Mouse (Mus musculus) gastrocnemius, adult 8-10 months (tissue): Measurements from ENCODE around the gene Arf3. TPM values are rescaled to one million over a fixed set of nuclear protein-coding genes. Genes with fewer than 3 reads are reported as not detected.
"Not testable (repeated sequence)": the region's sequence is repeated elsewhere in the genome, so short reads cannot be mapped to it uniquely, and the experiment has no call there.

ENCODE experiments used
- DNase-seq, 2 experiments: peaks; one replicate each; pipeline ENCODE4 v3.0.0; 2022; ENCODE audit warnings: low spot score in 2 of 2
- total RNA-seq, 4 experiments: library from RNA; stranded (reverse); gene quantifications; 2 replicates each; pipeline ENCODE4 v1.2.4; 2022

Gene Arf3
- total RNA-seq, 4 experiments from 2014 or later = 6.9 to 8.9 (median 8.1) TPM

DNA sequence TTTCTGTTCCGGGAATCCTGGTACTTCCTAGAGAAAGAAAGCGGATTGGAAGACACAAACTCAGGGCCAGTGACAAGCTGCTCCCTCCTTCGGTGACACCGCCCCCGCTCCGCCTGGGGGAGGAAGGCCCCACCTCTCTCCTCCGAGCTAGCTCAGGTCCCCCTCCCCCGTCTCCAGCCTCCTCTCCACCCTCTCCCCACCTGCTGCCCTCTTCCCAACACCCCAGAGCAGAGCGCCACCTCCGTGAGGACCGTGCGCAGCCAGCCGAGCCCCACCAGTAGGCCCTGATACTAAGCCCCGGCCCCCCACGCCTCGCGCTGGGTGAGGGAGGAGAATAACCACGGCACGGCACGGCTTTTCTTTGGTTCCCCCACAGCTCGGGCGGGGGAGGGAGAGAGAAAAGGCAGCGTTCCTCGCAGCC lies 803 bp downstream of the Arf3 start:
- DNase-seq = peak in 1 of 2 experiments; percentile 12

DNA sequence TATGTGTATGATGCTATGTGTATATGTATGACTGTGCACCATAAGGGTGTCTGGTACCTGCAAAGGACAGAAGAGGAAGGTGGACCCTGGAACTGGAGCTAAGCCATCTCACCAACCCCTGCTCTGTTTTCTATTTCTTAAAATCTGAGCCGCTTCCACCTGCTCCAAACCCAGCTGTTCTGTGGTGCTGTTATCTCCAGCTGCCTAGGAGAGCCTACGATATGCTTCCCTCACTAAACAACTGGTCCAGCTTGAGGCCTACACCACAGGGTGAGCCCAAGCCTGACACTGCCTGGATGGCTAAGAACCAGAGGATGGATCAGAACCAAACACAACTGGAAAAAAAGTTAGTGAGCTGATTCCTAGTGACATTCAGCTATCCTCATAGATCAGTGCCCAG lies 8.9 kb downstream of the Arf3 start:
- DNase-seq = no peak

DNA sequence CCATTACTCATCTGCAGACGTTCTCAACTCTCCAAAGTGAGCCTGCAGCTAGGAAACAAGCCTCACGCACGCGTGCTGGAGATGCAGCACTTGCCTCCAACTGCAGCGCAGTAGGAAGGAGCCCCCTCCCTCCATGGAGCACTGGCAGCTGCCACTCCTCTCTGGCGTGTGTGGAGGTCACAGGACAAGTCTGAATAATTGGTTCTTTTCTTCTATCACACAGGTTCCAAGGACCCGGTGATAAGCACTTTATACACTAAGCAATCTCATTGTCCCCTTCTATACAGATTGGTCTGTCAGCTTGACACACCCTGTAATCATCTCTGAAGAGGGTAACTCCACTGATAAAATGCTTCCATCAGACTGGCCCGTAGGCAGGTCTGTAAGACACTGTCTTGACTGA lies 10.0 kb downstream of the Arf3 start:
- DNase-seq = no peak

DNA sequence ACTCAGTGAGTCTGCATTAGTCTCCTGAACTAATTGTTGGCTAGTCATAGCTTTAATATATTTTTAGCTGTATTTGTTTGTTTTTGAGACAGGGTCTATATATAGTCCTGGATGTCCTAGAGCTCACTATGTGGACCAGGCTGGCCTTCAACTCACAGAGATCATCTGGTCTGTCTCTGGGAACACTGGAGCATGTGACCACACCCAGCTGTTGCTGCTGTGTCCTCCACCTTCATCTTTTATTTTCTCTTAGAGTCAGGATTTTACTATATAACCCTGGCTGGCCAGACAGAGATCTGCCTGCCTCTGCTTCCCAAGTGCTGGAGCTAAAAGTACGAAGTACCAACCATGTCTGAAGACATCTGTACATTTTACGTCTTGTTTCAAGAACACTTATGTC lies 13.9 kb downstream of the Arf3 start:
- no peak for DNase-seq

DNA sequence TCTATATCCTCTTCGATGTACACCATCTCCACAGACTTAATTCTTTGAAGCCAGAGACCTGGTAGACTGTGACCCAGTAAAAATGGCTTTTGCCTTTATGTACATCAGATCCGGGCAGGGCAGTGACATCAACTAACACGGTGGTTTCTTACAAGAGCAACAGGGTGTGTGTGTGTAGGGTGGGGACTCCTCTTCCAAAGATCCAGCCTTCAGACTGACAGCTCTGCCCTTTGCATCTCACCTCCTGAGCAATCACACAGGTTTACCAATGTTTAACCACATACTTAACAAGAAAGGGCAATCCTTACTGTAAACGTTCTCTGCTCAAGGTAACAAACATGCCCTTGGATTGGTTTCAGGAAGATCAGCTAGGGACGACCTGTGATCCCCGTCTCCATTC lies 15.7 kb downstream of the Arf3 start:
- DNase-seq = no peak

DNA sequence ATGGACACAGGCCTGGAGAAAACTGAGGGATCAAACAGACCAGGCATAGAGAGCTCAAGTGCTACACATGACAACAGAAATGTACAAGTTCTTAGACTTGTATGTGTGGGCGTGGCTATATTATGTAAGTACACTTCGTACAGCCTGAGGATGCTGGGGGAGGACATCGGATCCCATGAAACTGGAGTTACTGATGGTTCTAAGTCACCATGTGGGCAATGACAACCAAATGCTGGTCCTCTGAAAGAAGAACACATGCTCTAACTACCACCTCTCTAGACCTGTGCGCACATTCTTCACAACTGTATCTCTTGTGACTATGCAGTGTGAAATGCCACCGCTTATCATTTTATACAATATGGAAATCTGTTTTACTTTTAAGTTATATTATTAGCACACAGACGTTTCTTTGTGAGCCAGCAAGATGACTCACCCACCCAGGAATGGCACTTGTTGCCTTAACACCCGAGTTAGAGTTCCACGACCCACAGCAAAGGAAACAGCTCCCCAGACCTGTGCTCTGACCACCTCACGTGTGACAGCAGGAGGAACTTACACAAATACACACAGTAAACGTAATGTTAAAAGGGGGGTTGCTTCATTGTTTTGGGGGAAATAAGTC lies 16.6 kb downstream of the Arf3 start:
- no peak for DNase-seq

DNA sequence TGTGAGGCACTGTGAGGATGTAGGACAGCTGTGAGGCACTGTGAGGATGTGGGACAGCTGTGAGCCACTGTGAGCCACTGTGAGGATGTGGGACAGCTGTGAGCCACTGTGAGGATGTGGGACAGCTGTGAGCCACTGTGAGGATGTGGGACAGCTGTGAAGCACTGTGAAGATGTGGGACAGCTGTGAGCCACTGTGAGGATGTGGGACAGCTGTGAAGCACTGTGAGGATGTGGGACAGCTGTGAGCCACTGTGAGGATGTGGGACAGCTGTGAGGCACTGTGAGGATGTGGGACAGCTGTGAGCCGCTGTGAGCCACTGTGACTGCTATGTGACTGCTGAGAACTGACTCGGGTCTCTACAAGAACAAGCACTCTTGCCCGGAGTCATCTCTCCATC lies 19.2 kb downstream of the Arf3 start:
- DNase-seq = not testable (repeated sequence)

DNA sequence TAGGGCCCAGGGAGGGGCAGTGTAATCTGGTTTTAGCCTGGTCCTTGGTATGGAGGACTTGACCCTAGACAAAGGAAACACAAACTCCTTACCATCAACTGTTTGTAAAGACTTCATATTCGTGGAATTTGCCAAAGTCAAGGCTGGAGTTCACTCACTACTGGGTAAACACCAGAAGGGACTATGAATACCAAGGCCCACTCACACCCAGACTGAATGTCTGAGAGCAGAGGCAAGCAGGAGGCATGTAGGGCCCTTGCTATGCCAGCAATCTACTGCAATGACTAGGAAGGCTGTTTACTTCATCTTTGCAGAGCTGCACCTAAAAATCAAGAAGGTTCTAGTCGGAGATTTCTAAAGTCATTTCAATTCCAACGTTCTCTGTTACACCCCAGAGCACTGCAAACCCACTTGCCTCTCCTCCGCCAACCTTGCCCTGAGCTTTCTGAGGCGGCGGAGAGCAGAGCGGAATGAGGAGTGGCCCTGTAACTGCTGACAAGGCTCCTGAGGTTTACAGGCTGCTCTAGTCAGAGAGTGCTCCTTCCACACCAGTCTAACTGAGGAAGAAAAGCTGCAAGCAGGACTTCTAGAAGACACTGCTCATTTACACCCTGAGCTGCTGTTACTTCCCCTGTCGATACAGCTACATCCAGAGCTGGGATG lies 20.1 kb downstream of the Arf3 start:
- DNase-seq = no peak

DNA sequence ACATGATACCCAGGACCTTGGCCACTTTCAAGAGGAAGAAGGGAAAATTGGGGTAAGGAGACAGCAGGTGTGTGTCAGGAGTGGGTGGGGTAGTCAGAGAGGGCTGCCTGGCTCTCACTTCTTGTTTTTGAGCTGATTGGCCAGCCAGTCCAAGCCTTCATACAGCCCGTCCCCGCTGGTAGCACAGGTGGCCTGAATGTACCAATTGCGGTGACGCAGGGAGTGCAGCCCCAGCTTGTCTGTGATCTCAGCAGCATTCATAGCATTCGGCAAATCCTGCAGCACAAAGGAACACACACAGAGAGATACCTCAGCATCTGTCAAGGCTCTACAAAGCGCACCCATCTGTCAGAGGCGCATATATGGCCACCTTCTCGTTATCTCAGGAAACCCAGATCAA lies 22.8 kb downstream of the Arf3 start:
- DNase-seq = no peak

DNA sequence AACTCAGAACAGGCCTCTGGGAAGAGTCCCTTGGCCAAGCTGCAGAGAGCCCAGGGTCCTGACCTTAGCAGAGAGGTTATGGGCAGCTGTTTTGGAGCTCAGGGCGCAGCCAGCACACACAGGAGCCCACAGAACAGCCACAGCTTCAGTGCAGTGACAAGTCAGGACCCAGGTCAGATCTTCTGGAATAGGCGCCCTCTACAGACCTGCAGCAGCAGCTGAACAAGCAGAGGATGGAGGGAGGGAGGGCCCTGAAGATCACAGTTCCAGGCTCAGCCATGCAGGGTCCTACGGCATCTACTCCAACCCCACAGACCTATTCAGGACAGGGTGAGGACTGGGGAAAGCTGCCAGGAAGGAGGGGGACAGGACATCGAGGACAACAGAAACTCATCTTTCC lies 24.2 kb downstream of the Arf3 start:
- no peak for DNase-seq

DNA sequence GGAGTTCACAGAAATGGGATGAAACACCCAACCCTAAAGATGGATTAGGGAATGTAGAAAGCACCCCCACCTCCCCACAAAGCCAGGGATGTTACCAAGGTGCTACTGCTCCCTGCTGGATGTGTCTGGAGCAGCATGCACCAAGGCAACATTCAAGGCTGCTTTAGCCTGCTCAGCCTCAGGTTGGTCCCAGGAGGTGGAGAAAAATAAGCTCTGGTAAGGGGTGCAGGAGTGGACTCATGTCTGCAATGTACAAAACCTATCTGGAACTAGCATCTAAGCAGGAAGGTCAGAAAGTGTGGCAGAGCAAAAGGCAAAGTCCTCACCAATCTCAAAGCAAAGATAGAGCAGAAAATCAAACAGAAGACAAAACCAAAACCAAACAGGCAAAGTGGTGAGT lies 25.1 kb downstream of the Arf3 start:
- no peak for DNase-seq

DNA sequence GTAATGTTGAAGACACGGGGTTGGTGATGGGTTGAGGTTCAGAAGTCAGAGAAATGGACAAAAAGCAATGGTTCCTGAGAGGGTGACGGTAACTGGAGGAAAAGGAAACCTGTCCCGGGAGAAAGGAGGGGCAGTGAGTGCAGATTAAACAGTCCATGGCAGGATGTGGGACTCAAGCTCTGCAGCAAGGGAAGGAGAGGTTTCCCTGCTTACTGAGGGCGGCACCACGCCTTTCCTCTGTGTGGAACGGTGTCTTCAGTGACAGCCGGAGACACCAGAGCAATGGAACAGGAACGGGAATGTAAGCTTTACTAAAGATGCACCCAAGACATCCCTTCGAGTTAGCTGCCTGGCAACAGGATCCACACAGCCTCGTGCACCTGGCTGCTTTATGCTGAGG lies 26.5 kb downstream of the Arf3 start:
- DNase-seq = no peak

DNA sequence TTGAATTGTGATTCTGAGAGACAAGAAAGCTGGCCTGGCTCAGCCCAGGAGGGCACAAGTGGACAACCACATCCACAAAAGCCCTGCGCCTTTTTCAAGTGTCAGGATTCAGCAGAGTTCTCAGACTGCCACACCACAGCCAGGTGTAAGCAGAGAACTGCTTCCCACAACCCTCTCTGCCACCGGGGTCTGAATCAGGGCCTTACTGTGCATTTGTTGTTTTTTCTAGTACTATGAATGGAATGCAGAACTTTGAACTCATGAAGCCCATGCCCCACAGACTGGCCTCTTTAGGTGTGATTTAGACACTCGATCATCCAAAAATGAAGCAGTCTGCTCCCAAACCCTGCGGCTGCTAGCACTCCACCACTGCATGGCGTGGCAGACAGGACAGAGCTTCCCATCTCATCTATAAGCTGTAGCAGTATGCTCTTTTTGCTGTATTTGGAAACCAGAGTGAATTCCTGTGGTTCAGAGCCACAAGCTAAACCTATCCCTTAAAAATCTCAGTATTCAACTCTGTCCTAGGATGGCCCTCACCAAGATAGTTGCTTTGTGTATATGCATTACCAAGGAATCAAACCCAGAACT lies 28.9 kb downstream of the Arf3 start:
- DNase-seq = no peak

DNA sequence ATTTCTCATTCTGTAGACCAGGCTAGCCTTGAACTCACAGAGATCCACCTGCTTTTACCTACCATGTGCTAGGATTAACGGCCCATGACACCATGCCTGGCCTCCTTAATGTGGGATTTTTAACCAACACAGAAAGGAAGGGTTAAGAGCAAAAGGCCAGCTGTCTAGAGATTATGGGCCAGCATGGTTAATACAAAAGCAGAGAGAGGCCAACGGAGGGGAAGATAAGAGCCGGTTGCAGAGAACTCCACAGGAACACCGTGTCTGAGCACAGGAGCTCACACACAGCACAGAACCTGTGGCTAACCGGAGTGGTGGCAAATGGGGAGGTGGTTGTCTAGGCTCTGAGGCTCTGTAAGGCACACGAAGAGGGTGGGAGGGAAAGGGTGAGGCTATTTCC lies 29.6 kb downstream of the Arf3 start:
- DNase-seq = no peak

DNA sequence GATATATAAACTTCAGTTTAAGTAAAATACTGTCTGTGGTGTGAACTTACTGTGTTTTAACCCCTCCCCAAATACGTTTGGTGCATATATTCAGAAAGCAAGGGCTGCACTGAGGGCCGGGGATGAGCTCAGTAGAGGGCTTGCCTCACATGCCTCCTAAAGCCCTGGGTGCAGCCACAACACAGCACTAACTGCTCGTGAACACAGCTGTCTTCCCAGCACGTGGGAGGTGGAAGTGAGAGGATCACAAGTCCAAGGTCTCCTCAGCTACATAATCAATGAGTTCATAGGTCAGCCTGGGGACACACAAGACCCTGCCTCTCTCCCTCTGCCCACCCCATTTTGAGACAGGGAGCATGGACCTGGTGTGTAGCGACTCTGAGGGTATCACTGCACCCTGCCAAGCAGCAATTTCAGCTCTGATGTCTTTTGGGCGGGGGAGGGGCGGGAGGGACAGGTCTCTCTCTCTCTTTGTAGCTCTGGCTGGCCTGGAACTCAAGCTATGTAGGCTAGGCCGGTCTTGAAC lies 30.9 kb downstream of the Arf3 start:
- DNase-seq = no peak

DNA sequence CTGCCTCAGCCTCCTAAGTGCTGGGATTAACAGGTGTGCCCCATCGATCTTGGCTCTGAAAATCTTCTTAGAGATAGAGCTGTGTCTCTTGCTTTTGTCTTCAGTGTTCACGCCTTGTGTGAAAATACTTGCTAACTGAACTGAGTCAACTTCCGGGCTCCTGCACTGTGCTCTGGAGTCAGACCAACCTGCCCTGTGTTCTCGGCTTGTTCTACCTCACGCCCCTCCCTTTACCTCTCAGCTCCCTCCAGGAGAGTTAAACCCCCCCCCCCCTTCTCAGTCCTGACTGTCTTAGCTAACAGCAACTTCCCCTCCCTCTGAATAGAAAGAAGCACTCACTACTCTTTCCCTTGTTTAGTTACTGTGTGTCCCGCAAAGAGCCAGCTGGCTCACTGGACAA lies 32.2 kb downstream of the Arf3 start:
- DNase-seq = no peak

DNA sequence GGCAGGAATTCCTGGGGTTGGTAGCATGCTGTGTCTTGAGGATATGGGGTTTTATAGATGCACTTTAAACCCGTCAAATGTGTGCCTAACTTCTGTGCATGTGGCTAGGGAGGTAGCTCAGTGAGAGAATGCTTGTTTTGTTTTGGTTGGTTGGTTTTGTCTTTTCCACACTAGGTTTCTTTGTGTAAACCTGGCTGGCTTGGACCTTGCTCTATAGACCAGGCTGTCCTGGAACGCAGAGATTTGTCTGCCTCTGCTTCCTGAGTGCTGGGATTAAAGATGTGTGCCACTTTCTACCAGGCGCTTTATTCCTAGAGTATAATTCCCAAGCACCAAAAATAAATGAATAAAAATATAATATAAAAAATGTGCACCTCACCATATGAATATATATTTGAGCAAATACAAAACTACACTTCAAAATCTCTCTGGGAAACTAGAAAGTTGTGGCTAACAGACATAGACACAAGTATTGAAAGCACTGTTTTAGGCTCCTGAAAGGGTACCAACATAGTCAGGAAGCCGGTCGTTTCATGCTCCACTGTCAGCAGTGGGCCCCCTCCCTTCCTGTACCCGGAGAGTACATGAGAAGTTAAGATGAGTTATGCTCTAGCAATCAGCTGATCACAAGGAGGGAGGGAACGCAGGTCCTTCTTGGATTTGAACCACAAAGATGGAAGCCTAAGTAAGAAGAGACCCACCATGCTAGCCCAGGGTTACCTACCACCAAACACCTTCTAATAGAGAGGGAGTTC lies 33.0 kb downstream of the Arf3 start:
- no peak for DNase-seq

DNA sequence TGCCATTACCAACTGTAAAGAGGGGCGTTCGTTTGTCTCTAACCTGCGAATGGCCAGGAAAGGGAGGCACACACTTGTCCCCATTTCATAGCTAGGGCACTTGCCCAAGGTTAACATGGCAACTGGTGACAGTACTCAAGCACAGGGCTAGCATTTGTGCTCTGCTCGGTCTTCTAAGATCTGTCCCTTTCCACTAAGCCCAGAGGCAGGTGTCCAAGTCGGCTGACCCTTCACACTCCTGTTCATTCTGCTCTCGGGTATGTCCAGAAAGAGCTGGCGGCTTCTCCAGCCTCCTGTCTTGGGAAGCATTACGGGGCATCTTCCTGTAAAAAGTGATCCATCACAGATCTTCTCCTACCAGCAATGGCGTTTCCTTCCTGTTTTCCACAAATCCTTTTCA lies 34.6 kb downstream of the Arf3 start:
- no peak for DNase-seq

DNA sequence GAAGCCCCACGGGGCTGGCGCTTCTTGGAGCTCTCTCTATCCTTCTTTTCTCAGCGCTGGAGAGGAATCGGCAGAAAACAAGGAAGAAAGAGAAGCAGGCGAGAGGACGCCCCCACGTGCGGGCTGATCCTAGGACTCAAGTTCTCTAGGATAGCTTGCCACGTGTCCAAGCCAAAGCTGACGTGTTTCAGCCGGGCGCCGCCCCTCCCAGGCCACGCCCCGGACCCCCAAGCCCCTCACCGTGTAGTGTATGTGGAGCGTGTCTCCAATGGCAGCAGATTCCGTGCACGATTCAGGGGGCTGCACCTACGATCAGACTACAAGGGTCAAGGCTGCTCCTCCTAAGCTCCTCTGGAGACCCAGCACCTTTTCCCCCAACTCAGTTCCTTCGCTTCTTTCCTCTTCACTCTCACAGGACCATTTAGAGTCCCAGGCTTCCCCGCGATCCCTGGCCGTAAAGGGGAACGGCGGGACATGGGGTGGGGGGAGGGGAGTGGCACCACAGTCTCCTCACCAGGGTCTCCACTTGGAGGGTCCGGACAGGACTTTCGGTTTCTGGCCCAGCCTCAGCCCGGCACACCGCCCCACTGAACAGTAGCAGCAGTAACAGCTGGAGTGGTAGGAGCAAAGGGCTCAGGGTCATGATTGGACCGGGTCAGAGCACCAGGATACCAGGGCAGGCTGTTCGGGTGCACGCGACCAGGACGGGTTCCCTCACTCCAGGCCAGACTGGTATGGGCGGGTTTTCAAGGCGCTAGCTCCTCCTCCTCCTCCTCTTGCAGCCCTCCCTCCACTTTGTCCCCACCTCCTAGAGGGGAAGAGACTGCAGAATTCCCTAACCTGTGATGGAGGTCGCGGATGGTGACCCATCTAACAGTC lies 35.3 kb downstream of the Arf3 start, which contains the start of gene Fkbp11:
TSS of gene Fkbp11 (minus strand) at position 756 of the 879 bp plus-strand sequence.
- DNase-seq = peak in 1 of 2 experiments; percentile 27

DNA sequence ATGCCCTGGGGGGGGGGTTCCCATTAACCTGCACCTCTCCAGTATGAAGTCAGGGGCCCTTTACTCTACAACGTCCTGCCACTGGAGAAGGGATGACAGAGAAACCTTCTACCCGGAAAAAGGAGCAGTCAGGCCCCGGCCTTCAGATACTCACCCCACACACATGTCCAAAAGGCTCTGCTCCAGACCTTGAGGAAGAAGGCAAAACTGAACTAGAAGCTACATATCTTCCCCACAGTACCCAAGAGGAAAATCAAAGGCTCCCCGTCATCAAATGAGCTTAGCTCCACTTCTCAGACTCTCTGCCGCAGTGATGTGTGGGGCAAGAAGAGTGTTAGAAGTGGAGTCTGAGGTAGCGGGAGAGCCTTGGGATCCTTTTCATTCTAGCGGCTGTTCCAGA lies 36.3 kb downstream of the Arf3 start:
- no peak for DNase-seq

DNA sequence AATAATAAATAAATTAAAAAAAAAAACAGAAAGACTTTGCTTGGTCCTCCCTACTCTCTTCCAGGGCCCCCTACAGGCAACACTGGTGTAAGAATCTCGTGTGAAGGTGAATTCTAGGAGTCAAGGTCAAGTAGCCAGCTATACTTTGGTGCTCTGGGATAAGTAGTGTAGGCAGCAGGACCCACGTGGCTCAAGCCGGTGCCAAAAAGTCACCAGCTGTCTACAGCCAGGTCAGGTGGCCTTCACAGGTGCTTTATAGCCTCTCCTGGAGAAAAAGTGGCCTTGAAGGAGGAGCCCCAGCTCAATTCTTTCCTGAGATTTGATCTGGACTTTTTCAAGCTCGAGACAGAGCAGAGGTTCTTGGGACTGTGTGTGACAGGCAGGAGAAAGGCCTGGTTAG lies 36.9 kb downstream of the Arf3 start:
- DNase-seq = no peak
